Mouse (Mus musculus): ENCODE results near the gene Nmral1. TPM values are rescaled to one million over a fixed set of nuclear protein-coding genes. Genes with fewer than 3 reads are reported as not detected.
A peak's percentile ranks its signal among the peaks of the same experiment; 100 is the strongest.
"Not testable (repeated sequence)": the region's sequence is repeated elsewhere in the genome, so short reads cannot be mapped to it uniquely, and the experiment has no call there.

Nmral1 gene
- polyA plus RNA-seq, 1 experiment, result 14.8 TPM

DNA sequence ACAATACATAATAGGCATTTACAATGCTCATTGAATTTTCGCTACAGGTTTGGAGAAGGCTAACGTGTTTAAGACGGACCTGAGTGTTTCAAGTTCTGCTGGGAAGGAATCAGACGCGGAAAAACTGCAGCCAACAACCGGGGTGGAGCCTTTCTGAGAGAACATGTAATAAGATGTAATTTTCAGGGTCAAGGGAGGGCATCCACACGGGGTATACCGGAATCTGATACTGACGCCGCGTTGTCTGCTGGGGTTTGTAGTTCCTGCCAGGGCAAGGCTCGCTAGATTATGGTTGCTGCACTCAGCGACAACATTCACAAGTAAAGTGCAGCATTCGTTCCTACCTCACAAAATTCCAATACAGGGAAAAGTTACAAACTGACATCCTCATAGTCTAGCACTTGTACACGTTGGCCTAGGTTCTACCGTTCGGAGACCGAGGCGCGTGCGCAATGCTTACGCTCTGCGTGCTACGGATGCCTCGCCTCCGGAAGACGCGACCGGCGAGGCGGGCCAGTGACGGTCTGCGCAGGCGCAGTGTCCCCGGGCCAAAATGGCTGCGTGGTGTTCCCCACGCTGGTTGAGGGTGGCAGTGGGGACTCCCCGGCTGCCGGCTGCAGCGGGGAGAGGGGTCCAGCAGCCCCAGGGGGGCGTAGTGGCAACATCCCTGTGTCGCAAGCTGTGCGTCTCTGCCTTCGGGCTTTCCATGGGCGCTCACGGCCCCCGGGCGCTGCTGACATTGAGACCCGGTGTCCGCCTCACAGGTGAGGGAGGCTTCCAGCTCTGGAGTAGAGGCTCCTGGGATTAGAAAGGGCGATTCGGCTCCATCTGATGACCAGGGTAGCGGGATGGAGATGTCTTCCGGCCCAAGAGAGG is 35.3 kb downstream of the Nmral1 start:
- Histone ChIP-seq H3K4me1 (ENCODE audit: control insufficient read depth, insufficient read depth, low read length) (peaks cover 11% of the 10 kb centered on the region), H3K27ac (ENCODE audit: insufficient read depth, low read length) (peak overlapping the region; percentile 98), H3K4me3 (ENCODE audit: insufficient read depth, low read length) (peak overlapping the region; percentile 94)
- no peak for TF ChIP-seq CTCF (IDR thresholded peaks at IDR 0.05; ENCODE audit: borderline replicate concordance, insufficient read depth, low read length)
- peak; percentile 87 for TF ChIP-seq POLR2A (IDR thresholded peaks at IDR 0.05; ENCODE audit: low read depth, low read length)

DNA sequence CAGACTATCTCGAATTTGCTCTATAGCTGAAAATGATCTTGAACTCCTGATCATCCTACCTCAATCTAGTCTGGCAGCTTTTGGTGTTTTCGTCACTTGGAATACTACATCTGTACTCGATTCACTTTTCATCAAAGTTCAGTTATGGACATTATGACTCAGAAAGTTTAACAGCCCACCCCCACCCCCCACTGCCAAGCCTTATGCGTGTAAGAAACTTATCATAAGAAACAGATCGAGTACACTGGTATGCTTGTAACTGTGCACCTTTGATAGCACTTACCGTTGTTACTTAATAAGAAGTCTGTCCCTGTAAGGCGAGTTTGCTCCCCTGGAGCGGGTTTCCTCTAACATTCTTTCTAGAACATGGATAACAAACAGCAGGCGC is 36.0 kb downstream of the Nmral1 start:
- Histone ChIP-seq H3K4me3 (ENCODE audit: insufficient read depth, low read length) (peak overlapping the region; percentile 94), H3K27ac (ENCODE audit: insufficient read depth, low read length) (peak overlapping the region; percentile 98)
- TF ChIP-seq CTCF (IDR thresholded peaks at IDR 0.05; ENCODE audit: borderline replicate concordance, insufficient read depth, low read length) (no peak), POLR2A (IDR thresholded peaks at IDR 0.05; ENCODE audit: low read depth, low read length) (no peak)

DNA sequence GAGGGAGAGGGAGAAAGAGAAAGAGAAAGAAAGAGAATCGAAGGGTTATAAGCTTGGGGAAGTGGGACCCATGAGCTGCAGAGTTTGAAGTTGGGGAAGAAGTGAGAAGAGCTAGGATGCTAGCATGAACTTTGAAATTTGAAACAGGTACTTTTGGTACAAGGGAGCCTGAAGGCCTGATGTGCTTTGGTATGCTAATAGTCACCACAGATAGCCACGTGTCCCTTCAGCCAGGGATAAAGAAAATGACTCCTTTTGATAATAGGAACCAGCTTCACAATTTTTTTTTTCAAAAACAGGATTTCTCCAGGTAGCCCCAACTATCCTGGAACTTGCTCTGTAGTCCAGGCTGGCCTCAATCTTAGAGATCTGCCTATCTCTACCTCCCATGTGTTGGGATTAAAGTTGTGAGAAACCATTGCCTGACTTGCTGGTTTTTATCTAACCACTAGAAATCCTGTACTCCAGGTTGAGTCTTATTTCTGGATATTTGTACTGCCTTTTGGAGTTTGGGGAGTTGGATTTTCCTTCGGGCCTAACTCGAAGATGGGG is 36.5 kb downstream of the Nmral1 start:
- peaks cover 11% of the 10 kb centered on the region for H3K4me1 ChIP-seq (ENCODE audit: control insufficient read depth, insufficient read depth, low read length)
- peak overlapping the region; percentile 98 for H3K27ac ChIP-seq (ENCODE audit: insufficient read depth, low read length)
- H3K4me3 ChIP-seq (ENCODE audit: insufficient read depth, low read length), result peak overlapping the region; percentile 94
- TF ChIP-seq CTCF (IDR thresholded peaks at IDR 0.05; ENCODE audit: borderline replicate concordance, insufficient read depth, low read length) (no peak), POLR2A (IDR thresholded peaks at IDR 0.05; ENCODE audit: low read depth, low read length) (peak; percentile 13; the same call in 1 of the 2 replicates)

More for the DNA sequence above, 36.0 kb downstream of the Nmral1 start:
- H3K4me1 ChIP-seq (ENCODE audit: control insufficient read depth, insufficient read depth, low read length), result peaks cover 11% of the 10 kb centered on the region

DNA sequence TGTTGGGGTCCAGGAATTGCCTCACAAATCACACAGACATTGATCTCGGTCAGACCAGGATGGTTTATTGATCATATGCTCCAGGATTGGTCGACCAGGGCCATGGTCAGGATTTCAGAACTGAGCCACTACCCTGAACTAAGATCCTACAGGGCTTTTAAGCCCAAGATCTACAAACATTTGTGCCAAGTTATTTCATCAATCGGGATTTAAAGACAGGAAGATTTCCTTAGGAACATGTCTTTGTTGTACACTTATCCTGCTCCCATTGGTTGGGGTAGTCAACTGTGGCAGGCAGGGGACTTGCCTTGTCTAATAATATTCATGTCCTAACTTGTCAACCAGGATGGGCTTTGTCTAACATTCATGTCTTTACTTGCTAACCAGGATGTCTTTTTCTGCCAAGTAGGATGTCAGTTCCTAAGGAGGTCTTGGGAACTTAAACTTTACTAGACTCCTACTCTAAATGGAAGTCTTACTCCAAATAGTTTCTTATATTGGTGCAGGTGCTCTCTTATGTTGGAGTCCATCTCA is 38.2 kb downstream of the Nmral1 start:
- not testable (repeated sequence) for H3K4me3 ChIP-seq (ENCODE audit: insufficient read depth, low read length); H3K27ac ChIP-seq (ENCODE audit: insufficient read depth, low read length)
- peaks cover 11% of the 10 kb centered on the region for H3K4me1 ChIP-seq (ENCODE audit: control insufficient read depth, insufficient read depth, low read length)

DNA sequence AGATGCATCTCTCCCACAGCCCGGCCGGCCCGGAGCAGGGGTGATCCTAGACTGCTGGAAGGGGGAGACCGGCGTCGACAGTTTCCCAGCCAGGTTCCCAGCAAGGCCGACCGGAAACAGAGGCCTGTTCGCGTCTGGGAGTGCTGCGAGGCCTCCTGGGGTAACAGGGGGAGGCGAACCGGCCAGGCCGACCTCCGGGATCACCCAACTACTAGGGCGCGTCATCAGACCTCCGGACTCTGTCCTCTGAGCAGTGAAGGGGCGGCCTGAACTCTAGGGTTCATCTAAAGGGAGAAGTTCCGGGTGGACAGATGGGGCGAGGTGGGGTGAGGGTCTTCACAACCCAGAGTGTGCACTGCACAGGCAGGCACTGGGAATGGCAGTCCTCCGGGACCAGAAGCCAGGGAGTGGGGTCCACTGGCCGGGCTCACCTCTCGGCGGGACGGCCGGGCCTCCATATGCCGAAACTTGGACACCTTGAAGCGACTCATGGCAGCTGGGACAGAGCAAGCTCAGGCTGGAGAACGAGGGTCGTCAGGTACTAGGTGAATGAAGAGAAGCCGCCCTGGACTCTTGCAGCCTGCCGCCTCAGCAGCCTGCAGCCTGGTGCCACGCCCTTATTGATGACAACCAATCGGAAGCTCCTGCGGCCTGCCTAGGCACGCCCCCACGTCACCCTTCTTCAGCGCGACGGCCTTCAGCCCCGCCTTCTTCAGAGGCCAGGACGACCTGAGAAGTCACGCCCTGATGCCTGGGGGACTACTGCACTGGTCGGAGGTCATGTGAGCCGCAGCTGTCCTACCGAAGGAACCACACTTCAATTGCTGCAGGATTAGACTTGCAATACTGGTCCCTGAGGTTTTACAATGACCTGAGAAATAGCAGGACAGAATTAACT is 39.8 kb downstream of the Nmral1 start, which contains the start of gene Coro7:
Gene Coro7 (minus strand): TSS at position 657 of the 898 bp plus-strand sequence.
- TF ChIP-seq POLR2A (IDR thresholded peaks at IDR 0.05; ENCODE audit: low read depth, low read length) (peak; percentile 90), CTCF (IDR thresholded peaks at IDR 0.05; ENCODE audit: borderline replicate concordance, insufficient read depth, low read length) (no peak)
- 0 out of 2 replicates have a peak, but pooled peaks cover 5% of the 10 kb centered on the region for H3K4me1 ChIP-seq (ENCODE audit: control insufficient read depth, insufficient read depth, low read length)
- peak within 1 kb of the TSS; percentile 86 for H3K4me3 ChIP-seq (ENCODE audit: insufficient read depth, low read length)
- H3K27ac ChIP-seq (ENCODE audit: insufficient read depth, low read length), result no peak within 1 kb of the TSS

DNA sequence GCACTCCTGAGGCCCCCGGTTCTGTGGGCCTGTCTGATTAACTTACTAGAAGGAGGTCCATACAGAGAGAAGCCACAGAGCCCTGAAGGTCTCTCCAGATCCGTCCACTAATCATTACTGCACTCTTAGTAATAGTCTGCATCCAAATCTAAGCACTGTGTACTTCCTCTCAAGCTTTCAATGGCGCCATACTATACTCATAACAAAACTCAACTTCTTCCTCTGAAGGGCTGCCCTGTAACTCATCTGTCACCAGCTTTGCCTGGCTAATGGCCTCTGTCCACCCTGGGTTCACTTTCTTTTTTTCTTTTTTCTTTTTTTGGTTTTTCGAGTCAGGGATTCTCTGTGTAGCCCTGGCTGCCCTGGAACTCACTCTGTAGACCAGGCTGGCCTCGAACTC is 41.1 kb downstream of the Nmral1 start:
- H3K4me3 ChIP-seq (ENCODE audit: insufficient read depth, low read length), result peak overlapping the region; percentile 86
- H3K4me1 ChIP-seq (ENCODE audit: control insufficient read depth, insufficient read depth, low read length), result 0 out of 2 replicates have a peak, but pooled peaks cover 5% of the 10 kb centered on the region
- no peak overlapping the region for H3K27ac ChIP-seq (ENCODE audit: insufficient read depth, low read length)
- no peak for TF ChIP-seq POLR2A (IDR thresholded peaks at IDR 0.05; ENCODE audit: low read depth, low read length)
- no peak for TF ChIP-seq CTCF (IDR thresholded peaks at IDR 0.05; ENCODE audit: borderline replicate concordance, insufficient read depth, low read length)

DNA sequence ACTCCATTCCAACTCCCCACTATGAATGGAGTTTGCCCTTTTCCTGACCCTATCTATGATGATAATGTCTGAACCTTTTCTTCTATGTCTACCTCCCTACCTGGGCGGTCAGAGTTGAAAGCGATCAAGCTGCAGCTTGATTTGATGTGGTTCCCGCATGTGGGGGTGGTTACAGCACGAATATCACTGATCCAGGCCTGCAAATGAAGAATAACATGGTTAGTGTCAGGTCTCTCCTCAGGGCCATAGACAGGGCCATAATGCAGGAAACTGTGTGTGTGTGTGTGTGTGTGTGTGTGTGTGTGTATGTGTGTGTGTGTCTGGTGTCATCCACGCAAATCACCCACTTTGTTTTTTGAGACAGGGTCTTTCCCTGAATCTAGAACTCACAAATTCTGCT is 42.3 kb downstream of the Nmral1 start:
- H3K4me3 ChIP-seq (ENCODE audit: insufficient read depth, low read length), result no peak overlapping the region
- H3K4me1 ChIP-seq (ENCODE audit: control insufficient read depth, insufficient read depth, low read length), result no peaks in the 10 kb centered on the region
- H3K27ac ChIP-seq (ENCODE audit: insufficient read depth, low read length), result no peak overlapping the region
- TF ChIP-seq CTCF (IDR thresholded peaks at IDR 0.05; ENCODE audit: borderline replicate concordance, insufficient read depth, low read length), result no peak
- no peak for TF ChIP-seq POLR2A (IDR thresholded peaks at IDR 0.05; ENCODE audit: low read depth, low read length)

DNA sequence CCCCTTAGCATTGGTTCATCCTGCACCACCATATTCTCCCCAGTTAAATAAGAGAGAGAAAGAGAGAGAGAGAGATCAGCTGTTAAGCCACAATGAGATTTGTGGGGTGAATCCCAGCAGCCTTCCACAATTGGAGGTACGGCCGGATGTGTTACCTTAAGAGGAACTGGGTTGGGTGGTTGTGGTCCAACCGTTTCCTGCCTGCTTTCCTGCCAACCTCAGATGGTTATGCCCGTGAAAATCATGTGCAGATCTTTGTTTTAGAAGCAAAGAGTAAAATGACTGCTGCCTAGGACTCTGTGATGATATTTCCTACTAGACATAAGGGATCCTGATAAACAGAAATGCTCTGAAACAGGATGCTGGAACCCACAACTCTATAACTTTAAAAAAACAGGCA is 45.1 kb downstream of the Nmral1 start:
- Histone ChIP-seq H3K27ac (ENCODE audit: insufficient read depth, low read length) (no peak overlapping the region), H3K4me3 (ENCODE audit: insufficient read depth, low read length) (no peak overlapping the region), H3K4me1 (ENCODE audit: control insufficient read depth, insufficient read depth, low read length) (no peaks in the 10 kb centered on the region)
- TF ChIP-seq POLR2A (IDR thresholded peaks at IDR 0.05; ENCODE audit: low read depth, low read length) (no peak), CTCF (IDR thresholded peaks at IDR 0.05; ENCODE audit: borderline replicate concordance, insufficient read depth, low read length) (no peak)

DNA sequence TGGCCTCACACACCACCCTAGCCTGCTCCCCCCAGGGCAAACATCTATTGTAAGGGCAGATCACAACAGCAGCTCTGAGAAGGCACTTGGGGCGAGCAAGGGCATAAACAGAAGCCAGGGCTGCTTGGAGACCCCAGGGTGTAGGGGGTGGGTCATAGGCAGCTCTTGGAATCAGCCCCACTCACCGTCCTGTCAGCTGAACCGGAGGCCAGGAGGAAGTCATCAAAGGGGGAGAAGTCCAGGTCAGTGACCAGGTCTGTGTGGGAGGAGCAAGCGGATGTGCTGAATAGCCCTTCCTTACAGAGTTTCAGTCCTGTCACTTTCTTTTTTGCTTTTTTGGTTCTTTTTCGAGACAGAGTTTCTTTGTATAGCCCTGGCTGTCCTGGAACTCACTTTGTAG is 48.8 kb downstream of the Nmral1 start:
- Histone ChIP-seq H3K27ac (ENCODE audit: insufficient read depth, low read length) (no peak overlapping the region), H3K4me1 (ENCODE audit: control insufficient read depth, insufficient read depth, low read length) (no peaks in the 10 kb centered on the region), H3K4me3 (ENCODE audit: insufficient read depth, low read length) (no peak overlapping the region)
- no peak for TF ChIP-seq CTCF (IDR thresholded peaks at IDR 0.05; ENCODE audit: borderline replicate concordance, insufficient read depth, low read length)
- no peak for TF ChIP-seq POLR2A (IDR thresholded peaks at IDR 0.05; ENCODE audit: low read depth, low read length)
